Mouse (Mus musculus) heart, postnatal 0 days (tissue): ENCODE measurements around the gene Cfap99.

Source experiments
- CTCF ChIP-seq: IDR thresholded peaks from 2 replicates; pipeline ENCODE4 v1.5.1; 2016; ENCODE audit warnings: antibody characterized with exemption, control low read depth, low read depth
- EP300 ChIP-seq: IDR thresholded peaks from 2 replicates; pipeline ENCODE4 v1.6.1; 2016; ENCODE audit warnings: antibody characterized with exemption, low read depth

DNA sequence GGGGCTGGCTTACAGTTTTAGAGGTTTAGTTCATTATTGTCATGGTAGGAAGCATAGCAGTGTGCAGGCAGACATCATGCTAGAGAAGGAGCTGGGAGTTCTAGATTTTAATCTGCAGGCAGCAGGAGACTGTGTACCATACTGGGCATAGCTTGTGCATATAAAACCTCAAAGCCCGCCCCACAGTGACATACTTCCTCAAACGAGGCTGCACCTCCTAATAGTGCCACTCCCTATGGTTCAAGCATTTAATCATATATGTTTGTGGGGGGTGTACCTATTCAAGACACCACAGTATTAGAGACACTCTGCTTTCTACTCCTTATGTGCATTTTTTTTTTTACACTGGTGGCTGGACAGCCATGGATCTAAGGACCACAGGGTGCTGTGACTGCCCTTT, 41.7 kb downstream of the Cfap99 start:
- no peak for TF ChIP-seq CTCF
- no peak for TF ChIP-seq EP300
